Mouse (Mus musculus): ENCODE data around the gene Thsd4. TPM values are rescaled to one million over a fixed set of nuclear protein-coding genes. Genes with fewer than 3 reads are reported as not detected.
A peak's percentile ranks its signal among the peaks of the same experiment; 100 is the strongest.

The Thsd4 gene
- polyA plus RNA-seq, 1 experiment from 2014 or later, result 6.4 TPM

DNA sequence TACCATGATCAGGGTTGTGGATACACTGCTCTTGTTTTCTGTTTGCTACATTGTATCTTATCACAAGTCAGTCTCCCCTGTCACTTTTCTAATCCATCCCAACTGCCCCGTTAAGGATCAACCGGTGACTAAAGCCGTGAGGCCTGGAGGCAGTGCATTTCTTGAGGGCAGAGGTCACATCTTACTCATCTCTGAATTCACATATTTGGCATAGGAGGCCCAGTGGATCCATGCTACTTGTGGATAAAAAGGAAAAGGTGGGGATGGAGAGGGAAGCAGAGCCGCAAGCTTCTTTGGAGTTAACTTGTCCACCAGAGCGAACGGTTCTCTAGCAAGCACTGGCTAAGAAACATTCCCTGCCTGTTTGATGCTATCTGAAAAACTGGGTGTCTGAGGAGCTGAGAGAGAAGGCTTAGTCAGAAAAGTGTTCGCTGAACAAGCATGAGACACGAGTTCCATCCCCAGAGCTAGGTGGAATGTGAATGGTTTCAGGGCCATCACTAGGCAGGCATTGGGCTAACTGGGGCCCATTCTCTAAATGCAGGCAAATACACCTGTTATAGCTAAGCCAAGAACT, 211.0 kb downstream of the Thsd4 start:
- no peak for ATAC-seq (ENCODE audit: low FRiP score)
- peaks cover 23% of the 10 kb centered on the region for H3K4me1 ChIP-seq (replicated peaks; ENCODE audit: control insufficient read depth, insufficient read depth, low read length)
- 75% methylated on average over 8 of the region's 8 CpGs for WGBS
- H3K36me3 ChIP-seq (replicated peaks; ENCODE audit: control insufficient read depth, insufficient read depth), result no peaks in the 10 kb centered on the region
- H3K27me3 ChIP-seq (ENCODE audit: control insufficient read depth, insufficient read depth, low read length), result no peaks in the 10 kb centered on the region
- no peak overlapping the region for H3K9ac ChIP-seq
- H3K27ac ChIP-seq, result no peak overlapping the region
- no peak overlapping the region for H3K4me2 ChIP-seq (replicated peaks)
- no peak overlapping the region for H3K4me3 ChIP-seq (replicated peaks; ENCODE audit: low read length)
- no peaks in the 10 kb centered on the region for H3K9me3 ChIP-seq (ENCODE audit: control insufficient read depth, low read length)
- DNase-seq (ENCODE audit: low spot score), result no peak

- DNase-seq (ENCODE audit: low spot score), result peak; percentile 38
- Histone ChIP-seq H3K4me3 (replicated peaks; ENCODE audit: low read length) (no peak overlapping the region), H3K4me1 (replicated peaks; ENCODE audit: control insufficient read depth, insufficient read depth, low read length) (peaks cover 23% of the 10 kb centered on the region), H3K4me2 (replicated peaks) (no peak overlapping the region), H3K9me3 (ENCODE audit: control insufficient read depth, low read length) (no peaks in the 10 kb centered on the region), H3K27ac (peak overlapping the region; percentile 56), H3K36me3 (replicated peaks; ENCODE audit: control insufficient read depth, insufficient read depth) (no peaks in the 10 kb centered on the region), H3K9ac (no peak overlapping the region), H3K27me3 (ENCODE audit: control insufficient read depth, insufficient read depth, low read length) (no peaks in the 10 kb centered on the region)
- 38% methylated on average over 16 of the region's 16 CpGs for WGBS
- no peak for ATAC-seq (ENCODE audit: low FRiP score)
Measured at GRCm38 (mm10) chr9:60309786-60310711, 211.8 kb downstream of the Thsd4 start.

DNA sequence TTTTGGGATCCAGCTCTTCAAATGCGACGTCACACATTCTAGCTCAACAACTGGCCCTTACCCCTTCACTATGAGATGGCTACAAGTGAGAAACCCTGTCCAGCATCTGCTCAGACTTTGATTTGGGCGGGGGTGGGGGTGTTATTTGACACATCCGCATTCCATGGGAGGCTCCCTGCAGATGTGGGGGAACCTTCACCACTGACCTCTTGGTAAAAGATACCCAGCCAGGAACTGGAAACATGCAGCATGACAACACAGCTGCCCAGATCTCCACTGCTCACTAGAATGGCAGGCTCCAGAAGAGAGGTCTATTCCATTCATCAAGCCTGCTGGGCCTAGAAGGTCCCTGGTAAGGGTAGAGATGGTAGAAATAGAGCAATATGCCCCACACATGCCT, 213.7 kb downstream of the Thsd4 start:
- no peak for DNase-seq (ENCODE audit: low spot score)
- no peaks in the 10 kb centered on the region for H3K27me3 ChIP-seq (ENCODE audit: control insufficient read depth, insufficient read depth, low read length)

DNA sequence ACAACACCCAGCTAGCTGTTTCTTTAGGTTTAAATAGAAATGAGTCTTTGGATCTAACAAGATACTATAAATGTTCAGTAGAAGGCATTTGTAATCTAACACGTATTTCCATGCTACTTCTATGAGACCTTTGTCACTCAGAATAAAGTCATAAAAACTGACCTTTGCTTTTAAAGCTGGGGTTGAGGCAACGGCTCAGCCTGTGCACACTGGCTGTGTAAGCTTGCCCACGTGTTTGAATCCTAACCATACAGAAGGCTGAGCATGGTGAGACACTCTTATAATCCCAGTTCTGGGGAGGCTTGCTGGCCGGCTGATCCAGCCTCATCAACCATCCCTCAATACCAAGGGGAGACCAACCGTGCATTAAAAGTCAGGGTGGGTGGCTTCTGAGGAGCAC, 214.4 kb downstream of the Thsd4 start:
- ATAC-seq (ENCODE audit: low FRiP score) (no peak), DNase-seq (ENCODE audit: low spot score) (no peak)
- Histone ChIP-seq H3K4me2 (replicated peaks) (no peak overlapping the region), H3K27ac (no peak overlapping the region), H3K4me3 (replicated peaks; ENCODE audit: low read length) (no peak overlapping the region), H3K9ac (no peak overlapping the region), H3K9me3 (ENCODE audit: control insufficient read depth, low read length) (no peaks in the 10 kb centered on the region), H3K27me3 (ENCODE audit: control insufficient read depth, insufficient read depth, low read length) (no peaks in the 10 kb centered on the region), H3K4me1 (replicated peaks; ENCODE audit: control insufficient read depth, insufficient read depth, low read length) (peaks cover 19% of the 10 kb centered on the region), H3K36me3 (replicated peaks; ENCODE audit: control insufficient read depth, insufficient read depth) (no peaks in the 10 kb centered on the region)
- WGBS, result 81% methylated on average over 5 of the region's 5 CpGs

More for the DNA sequence above, 213.7 kb downstream of the Thsd4 start:
- Histone ChIP-seq H3K27ac (no peak overlapping the region), H3K36me3 (replicated peaks; ENCODE audit: control insufficient read depth, insufficient read depth) (no peaks in the 10 kb centered on the region), H3K4me1 (replicated peaks; ENCODE audit: control insufficient read depth, insufficient read depth, low read length) (peaks cover 23% of the 10 kb centered on the region), H3K4me3 (replicated peaks; ENCODE audit: low read length) (no peak overlapping the region), H3K4me2 (replicated peaks) (no peak overlapping the region), H3K9me3 (ENCODE audit: control insufficient read depth, low read length) (no peaks in the 10 kb centered on the region), H3K9ac (no peak overlapping the region)
- no peak for ATAC-seq (ENCODE audit: low FRiP score)
- 76% methylated on average over 4 of the region's 4 CpGs for WGBS

DNA sequence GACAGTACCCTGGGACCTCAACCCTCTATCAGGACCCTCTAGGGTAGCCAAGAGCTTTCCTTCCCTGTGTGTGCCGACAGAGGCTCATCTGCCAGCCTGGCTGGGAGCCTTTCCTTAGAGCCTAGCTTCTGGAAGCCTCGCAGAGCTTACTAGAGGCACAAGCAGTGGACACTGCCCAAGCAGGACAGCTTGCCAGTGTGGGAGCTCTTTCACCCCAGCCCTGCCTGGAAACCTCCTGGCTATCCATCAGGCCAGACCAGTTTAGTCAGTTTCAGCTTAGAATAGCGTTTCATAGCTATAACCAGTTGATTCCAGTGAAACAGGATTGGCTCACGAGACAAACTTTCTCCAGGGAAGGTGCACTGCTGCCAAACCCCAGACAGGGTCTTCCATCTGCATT, 215.6 kb downstream of the Thsd4 start:
- WGBS, result 80% methylated on average over 4 of the region's 4 CpGs
- DNase-seq (ENCODE audit: low spot score) (no peak), ATAC-seq (ENCODE audit: low FRiP score) (no peak)
- peaks cover 12% of the 10 kb centered on the region for H3K4me1 ChIP-seq (replicated peaks; ENCODE audit: control insufficient read depth, insufficient read depth, low read length)
- H3K27ac ChIP-seq, result no peak overlapping the region
- H3K9me3 ChIP-seq (ENCODE audit: control insufficient read depth, low read length), result no peaks in the 10 kb centered on the region
- H3K4me2 ChIP-seq (replicated peaks), result no peak overlapping the region
- H3K27me3 ChIP-seq (ENCODE audit: control insufficient read depth, insufficient read depth, low read length), result no peaks in the 10 kb centered on the region
- H3K4me3 ChIP-seq (replicated peaks; ENCODE audit: low read length), result no peak overlapping the region
- no peaks in the 10 kb centered on the region for H3K36me3 ChIP-seq (replicated peaks; ENCODE audit: control insufficient read depth, insufficient read depth)
- no peak overlapping the region for H3K9ac ChIP-seq

- ATAC-seq (ENCODE audit: low FRiP score) (no peak), DNase-seq (ENCODE audit: low spot score) (no peak)
- Histone ChIP-seq H3K4me2 (replicated peaks) (no peak overlapping the region), H3K36me3 (replicated peaks; ENCODE audit: control insufficient read depth, insufficient read depth) (no peaks in the 10 kb centered on the region), H3K9me3 (ENCODE audit: control insufficient read depth, low read length) (no peaks in the 10 kb centered on the region; the same call in 1 of the 2 replicates), H3K27me3 (ENCODE audit: control insufficient read depth, insufficient read depth, low read length) (no peaks in the 10 kb centered on the region), H3K4me3 (replicated peaks; ENCODE audit: low read length) (no peak overlapping the region), H3K9ac (no peak overlapping the region), H3K4me1 (replicated peaks; ENCODE audit: control insufficient read depth, insufficient read depth, low read length) (peaks cover 9% of the 10 kb centered on the region), H3K27ac (no peak overlapping the region)
- WGBS, result 95% methylated on average over 2 of the region's 2 CpGs
Measured at GRCm38 (mm10) chr9:60305204-60305840, 216.5 kb downstream of the Thsd4 start.

DNA sequence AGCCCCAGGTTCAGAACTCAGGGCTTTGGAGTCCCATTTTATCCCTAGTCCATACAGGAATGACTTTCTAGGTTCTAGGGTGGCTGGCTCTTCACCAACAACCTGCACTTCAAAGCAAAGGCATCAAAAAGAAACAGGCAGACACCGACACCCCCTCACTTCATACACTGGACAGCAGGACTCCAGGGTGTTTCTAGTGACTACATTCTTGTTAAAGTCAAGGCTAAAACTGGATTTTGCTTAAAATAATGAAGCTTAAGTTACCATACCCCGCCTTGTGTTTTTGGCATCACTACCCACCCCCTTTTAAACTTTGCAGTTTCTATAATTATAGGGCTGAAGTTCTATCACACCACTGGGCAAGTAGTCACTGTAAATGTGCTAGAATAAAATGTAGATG, 225.6 kb downstream of the Thsd4 start:
- Histone ChIP-seq H3K4me2 (replicated peaks) (no peak overlapping the region), H3K4me1 (replicated peaks; ENCODE audit: control insufficient read depth, insufficient read depth, low read length) (no peaks in the 10 kb centered on the region), H3K9me3 (ENCODE audit: control insufficient read depth, low read length) (no peaks in the 10 kb centered on the region; the same call in 1 of the 2 replicates), H3K27ac (no peak overlapping the region), H3K27me3 (ENCODE audit: control insufficient read depth, insufficient read depth, low read length) (no peaks in the 10 kb centered on the region), H3K36me3 (replicated peaks; ENCODE audit: control insufficient read depth, insufficient read depth) (no peaks in the 10 kb centered on the region), H3K9ac (no peak overlapping the region), H3K4me3 (replicated peaks; ENCODE audit: low read length) (no peak overlapping the region)
- no peak for ATAC-seq (ENCODE audit: low FRiP score)
- WGBS, result 91% methylated on average over 2 of the region's 2 CpGs
- DNase-seq (ENCODE audit: low spot score), result no peak

- DNase-seq (ENCODE audit: low spot score), result no peak
- Histone ChIP-seq H3K36me3 (replicated peaks; ENCODE audit: control insufficient read depth, insufficient read depth) (no peaks in the 10 kb centered on the region), H3K4me3 (replicated peaks; ENCODE audit: low read length) (no peak overlapping the region), H3K27ac (no peak overlapping the region), H3K4me2 (replicated peaks) (no peak overlapping the region), H3K4me1 (replicated peaks; ENCODE audit: control insufficient read depth, insufficient read depth, low read length) (no peaks in the 10 kb centered on the region), H3K9me3 (ENCODE audit: control insufficient read depth, low read length) (no peaks in the 10 kb centered on the region; the same call in 1 of the 2 replicates), H3K9ac (no peak overlapping the region), H3K27me3 (ENCODE audit: control insufficient read depth, insufficient read depth, low read length) (no peaks in the 10 kb centered on the region)
- WGBS, result 62% methylated on average over 6 of the region's 6 CpGs
- ATAC-seq (ENCODE audit: low FRiP score), result no peak
Measured at GRCm38 (mm10) chr9:60295199-60295598, 226.6 kb downstream of the Thsd4 start.

GRCm38 (mm10) chr9:60293129-60293528, 228.7 kb downstream of the Thsd4 start:
- WGBS, result 77% methylated on average over 6 of the region's 6 CpGs
- no peak overlapping the region for H3K27ac ChIP-seq
- H3K4me2 ChIP-seq (replicated peaks), result no peak overlapping the region
- H3K27me3 ChIP-seq (ENCODE audit: control insufficient read depth, insufficient read depth, low read length), result no peaks in the 10 kb centered on the region
- H3K4me3 ChIP-seq (replicated peaks; ENCODE audit: low read length), result no peak overlapping the region
- no peak for DNase-seq (ENCODE audit: low spot score)
- no peaks in the 10 kb centered on the region for H3K9me3 ChIP-seq (ENCODE audit: control insufficient read depth, low read length)
- 0 out of 2 replicates have a peak, but pooled peaks cover 3% of the 10 kb centered on the region for H3K4me1 ChIP-seq (replicated peaks; ENCODE audit: control insufficient read depth, insufficient read depth, low read length)
- no peak for ATAC-seq (ENCODE audit: low FRiP score)
- no peak overlapping the region for H3K9ac ChIP-seq
- no peaks in the 10 kb centered on the region for H3K36me3 ChIP-seq (replicated peaks; ENCODE audit: control insufficient read depth, insufficient read depth)

Data from hindbrain, embryonic 14.5 days (tissue).